Mouse (Mus musculus): Measurements from ENCODE around the gene Map3k20.

DNA sequence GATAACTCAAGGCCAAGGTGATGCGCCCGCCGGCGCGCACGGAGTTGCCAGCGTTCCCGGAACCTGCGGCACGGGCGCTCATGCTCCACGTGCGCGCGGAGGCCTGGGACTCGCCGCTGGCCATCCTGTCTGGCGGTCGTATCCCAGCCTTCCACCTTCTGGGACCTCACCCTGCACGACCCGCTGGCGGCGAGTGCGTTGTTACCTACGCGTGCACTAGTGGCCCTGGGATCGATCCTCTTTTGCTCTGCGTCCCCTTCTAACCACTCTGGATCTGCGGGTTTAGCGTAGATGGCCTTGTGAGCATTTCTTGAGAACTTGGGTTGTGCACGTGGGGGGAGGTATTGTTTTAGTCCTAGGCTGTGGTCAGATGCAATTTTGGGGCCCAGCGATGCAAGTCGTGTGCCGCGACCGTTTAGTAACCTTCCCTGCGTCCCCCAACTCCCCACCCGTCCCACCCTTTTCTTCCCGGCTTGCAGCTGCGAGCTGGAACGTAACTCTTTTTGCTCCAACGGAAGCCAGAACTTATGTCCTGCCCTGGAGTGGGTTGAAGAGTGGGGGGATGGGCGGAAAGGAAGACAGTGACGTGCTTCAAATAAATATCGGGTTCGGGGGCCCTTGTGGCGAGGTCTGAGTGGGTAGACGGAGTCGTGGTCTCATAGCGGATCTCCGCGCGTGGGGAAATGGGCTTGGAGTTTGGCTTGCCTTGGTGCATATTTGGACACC, 191.2 kb downstream of the Map3k20 start:
- no peak for TF ChIP-seq CTCF (IDR thresholded peaks at IDR 0.05; ENCODE audit: control insufficient read depth, insufficient read depth, low read length)
- TF ChIP-seq POLR2A (IDR thresholded peaks at IDR 0.05; ENCODE audit: borderline replicate concordance, control insufficient read depth, low read depth, low read length): no peak

All from bone marrow, adult 2 months (tissue).